22 mouse cellular contexts compared by ENCODE assay signal in the genomic region with DNA sequence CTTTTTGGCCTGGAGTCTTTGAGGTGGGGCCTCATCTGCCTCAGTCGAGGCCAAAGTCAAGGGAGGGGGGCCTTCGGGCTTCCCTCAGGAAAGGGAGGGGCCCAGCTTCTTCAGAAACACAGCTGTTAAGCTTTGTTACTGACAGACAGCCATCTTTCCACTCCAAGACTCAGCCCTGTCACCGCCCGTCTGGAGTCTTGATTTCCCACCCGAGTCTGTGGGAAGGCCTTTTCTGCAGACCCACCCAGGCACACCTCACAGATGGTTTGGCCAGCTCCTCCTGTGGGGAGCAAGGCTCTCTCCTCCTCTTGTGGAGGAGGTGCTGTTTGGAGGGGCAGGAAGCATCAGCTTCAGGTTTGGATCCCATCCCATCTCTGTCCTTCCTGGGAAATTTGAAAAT. TPM values are rescaled to one million over a fixed set of nuclear protein-coding genes. Genes with fewer than 3 reads are reported as not detected.
DNase-seq lines count a peak whose midpoint lies in the region; ATAC-seq and TF ChIP-seq lines count a peak whose summit lies in the region.
"Had no signal": no experiment of that assay in that cellular context is flagged by ENCODE, and none has a peak within 500 bp of the region (broad histone marks: within the 10 kb centered on the region; RNA-seq: fewer than 3 reads in every experiment).

No protein-coding gene starts in this region.

- H3K4me2 ChIP-seq in embryonic facial prominence, embryonic 13.5 days: no peak overlapping the region
- H3K4me2 ChIP-seq in intestine, embryonic 15.5 days (replicated peaks): no peak overlapping the region
- no peak overlapping the region for H3K4me2 ChIP-seq in intestine, postnatal 0 days (replicated peaks; ENCODE audit: low read depth)
- H3K4me2 ChIP-seq: embryonic facial prominence, embryonic 15.5 days; forebrain, embryonic 13.5 days; lung, embryonic 15.5 days had no signal

- intact Hi-C loops in heart, postnatal 36 days (cut with DNase I): no loop called here

- no peak overlapping the region for H3K9ac ChIP-seq in embryonic facial prominence, embryonic 13.5 days
- H3K9ac ChIP-seq in intestine, embryonic 15.5 days: no peak overlapping the region
- no peak overlapping the region for H3K9ac ChIP-seq in intestine, postnatal 0 days (ENCODE audit: low read depth, low read length)
- H3K9ac ChIP-seq: embryonic facial prominence, embryonic 15.5 days; forebrain, embryonic 13.5 days; liver, embryonic 14.5 days; lung, embryonic 15.5 days had no signal

- peaks cover 7% of the 10 kb centered on the region for H3K4me1 ChIP-seq in embryonic facial prominence, embryonic 13.5 days
- H3K4me1 ChIP-seq in embryonic facial prominence, embryonic 10.5 days: 0 out of 2 replicates have a peak, but pooled peaks cover 2% of the 10 kb centered on the region
- peaks cover 7% of the 10 kb centered on the region; the same call in 1 of the 2 replicates for H3K4me1 ChIP-seq in intestine, embryonic 15.5 days (replicated peaks)
- no peaks in the 10 kb centered on the region for H3K4me1 ChIP-seq in intestine, postnatal 0 days (replicated peaks; ENCODE audit: control insufficient read depth, insufficient read depth, low read length)
- H3K4me1 ChIP-seq: forebrain, embryonic 13.5 days; hindbrain, embryonic 10.5 days had no signal

- no peak for TF ChIP-seq CTCF in intestine, postnatal 0 days (IDR thresholded peaks at IDR 0.05; ENCODE audit: low read depth)
- no peak for TF ChIP-seq CTCF in layer of hippocampus, adult 2 months (conservative IDR thresholded peaks at IDR 0.05)

- no peak overlapping the region for H3K27ac ChIP-seq in embryonic facial prominence, embryonic 13.5 days
- no peak overlapping the region for H3K27ac ChIP-seq in embryonic facial prominence, embryonic 10.5 days (replicated peaks)
- no peak overlapping the region; the same call in 1 of the 2 replicates for H3K27ac ChIP-seq in intestine, embryonic 15.5 days
- H3K27ac ChIP-seq in intestine, postnatal 0 days (ENCODE audit: low read depth, low read length): no peak overlapping the region
- no peak overlapping the region for H3K27ac ChIP-seq in layer of hippocampus, adult 2 months
- H3K27ac ChIP-seq: embryonic facial prominence, embryonic 15.5 days; forebrain, embryonic 13.5 days; hindbrain, embryonic 10.5 days; left cerebral cortex, adult 2 months; liver, embryonic 14.5 days; lung, embryonic 15.5 days had no signal

- H3K27me3 ChIP-seq in embryonic facial prominence, embryonic 13.5 days: no peaks in the 10 kb centered on the region
- H3K27me3 ChIP-seq in embryonic facial prominence, embryonic 10.5 days (replicated peaks; ENCODE audit: low read depth, poor library complexity, severe bottlenecking): no peaks in the 10 kb centered on the region
- no peaks in the 10 kb centered on the region for H3K27me3 ChIP-seq in intestine, embryonic 15.5 days (replicated peaks)
- no peaks in the 10 kb centered on the region for H3K27me3 ChIP-seq in intestine, postnatal 0 days (replicated peaks; ENCODE audit: control insufficient read depth, insufficient read depth, low read length)
- H3K27me3 ChIP-seq: embryonic facial prominence, embryonic 15.5 days; forebrain, embryonic 13.5 days; lung, embryonic 15.5 days had no signal

- WGBS in embryonic facial prominence, embryonic 13.5 days: 67% methylated on average over 5 of the region's 5 CpGs
- 81% methylated on average over 5 of the region's 5 CpGs for WGBS in embryonic facial prominence, embryonic 10.5 days
- 66% methylated on average over 5 of the region's 5 CpGs for WGBS in intestine, embryonic 15.5 days
- 59% methylated on average over 5 of the region's 5 CpGs for WGBS in intestine, postnatal 0 days

- no peak overlapping the region for H3K4me3 ChIP-seq in embryonic facial prominence, embryonic 13.5 days
- no peak overlapping the region for H3K4me3 ChIP-seq in embryonic facial prominence, embryonic 10.5 days
- H3K4me3 ChIP-seq in intestine, embryonic 15.5 days (replicated peaks): no peak overlapping the region
- no peak overlapping the region for H3K4me3 ChIP-seq in intestine, postnatal 0 days (ENCODE audit: low read depth, low read length)
- H3K4me3 ChIP-seq in layer of hippocampus, adult 2 months: no peak overlapping the region
- H3K4me3 ChIP-seq: embryonic facial prominence, embryonic 15.5 days; forebrain, embryonic 13.5 days; hindbrain, embryonic 10.5 days; left cerebral cortex, adult 2 months; lung, embryonic 15.5 days had no signal

- no peaks in the 10 kb centered on the region for H3K9me3 ChIP-seq in embryonic facial prominence, embryonic 13.5 days
- no peaks in the 10 kb centered on the region for H3K9me3 ChIP-seq in embryonic facial prominence, embryonic 10.5 days
- H3K9me3 ChIP-seq in intestine, embryonic 15.5 days: no peaks in the 10 kb centered on the region
- H3K9me3 ChIP-seq in intestine, postnatal 0 days (ENCODE audit: control insufficient read depth): no peaks in the 10 kb centered on the region
- H3K9me3 ChIP-seq: embryonic facial prominence, embryonic 15.5 days; forebrain, embryonic 13.5 days; hindbrain, embryonic 10.5 days; lung, embryonic 15.5 days had no signal

- no peak for DNase-seq in embryonic facial prominence, embryonic 10.5 days (ENCODE audit: low spot score)
- DNase-seq in heart, postnatal 36 days: peak; percentile 46 to 72
- no peak for DNase-seq in layer of hippocampus, adult 2 months (ENCODE audit: low spot score in 2 of 2)
- DNase-seq in kidney, adult 18-20 months: no peak
- DNase-seq in adrenal gland, postnatal 4 days (ENCODE audit: low spot score in 2 of 2): no peak
- DNase-seq: adrenal gland, adult 8-10 months; cerebellum, adult 9-11 months; kidney, postnatal 36 days; layer of hippocampus, adult 9-11 months; lung, postnatal 4 days; retina, postnatal 1 day; thymus, postnatal 14 days had no signal

- no peaks in the 10 kb centered on the region for H3K36me3 ChIP-seq in embryonic facial prominence, embryonic 13.5 days
- no peaks in the 10 kb centered on the region for H3K36me3 ChIP-seq in embryonic facial prominence, embryonic 10.5 days (replicated peaks)
- H3K36me3 ChIP-seq in intestine, embryonic 15.5 days: no peaks in the 10 kb centered on the region
- no peaks in the 10 kb centered on the region for H3K36me3 ChIP-seq in intestine, postnatal 0 days (ENCODE audit: control insufficient read depth, insufficient read depth)
- H3K36me3 ChIP-seq: embryonic facial prominence, embryonic 15.5 days; hindbrain, embryonic 10.5 days; lung, embryonic 15.5 days had no signal

- 0 out of 2 replicates have a peak, but pooled peaks have one; percentile 32 for ATAC-seq in embryonic facial prominence, embryonic 13.5 days (ENCODE audit: insufficient number of reproducible peaks, insufficient read depth, low FRiP score, low TSS enrichment, low read depth)
- ATAC-seq in intestine, embryonic 15.5 days: 0 out of 2 replicates have a peak, but pooled peaks have one; percentile 34
- ATAC-seq in intestine, postnatal 0 days: no peak
- ATAC-seq: forebrain, embryonic 13.5 days had no signal

RNA-seq across cellular contexts. Expression of gene Rps6kl1, which starts 8.5 kb away (rescaled TPM):
- 0.78 and 1.1 TPM in 2 replicates for polyA plus RNA-seq in embryonic facial prominence, embryonic 13.5 days (2015; fragmentation: Nextera tagmentation; extraction: Ambion mirVana)
- polyA plus RNA-seq in embryonic facial prominence, embryonic 10.5 days (2016; fragmentation: Nextera tagmentation; extraction: Ambion mirVana): 2.0 and 2.2 TPM in 2 replicates
- polyA plus RNA-seq in intestine, embryonic 15.5 days (2015; fragmentation: Nextera tagmentation; extraction: Ambion mirVana): 2.4 and 2.6 TPM in 2 replicates
- 1.3 and 1.9 TPM in 2 replicates for polyA plus RNA-seq in intestine, postnatal 0 days (2015; fragmentation: Nextera tagmentation; extraction: Ambion mirVana)
- 1 to 10 TPM; 3.6 to 3.9 TPM for total RNA-seq in heart, postnatal 36 days (2021)
- total RNA-seq in layer of hippocampus, adult 2 months (2021): 10 to 100 TPM; 39.0 to 40.0 TPM
- total RNA-seq in adrenal gland, postnatal 4 days (2021): 1 to 10 TPM; 3.6 to 3.9 TPM
- total RNA-seq: granulocyte monocyte progenitor cell, adult 5-6 weeks had no signal

RNA-seq across cellular contexts. Expression of gene Pgf, which starts 18.0 kb away (rescaled TPM):
- polyA plus RNA-seq in embryonic facial prominence, embryonic 13.5 days (2015; fragmentation: Nextera tagmentation; extraction: Ambion mirVana): 8.7 and 10.3 TPM in 2 replicates
- 9.3 and 9.8 TPM in 2 replicates for polyA plus RNA-seq in embryonic facial prominence, embryonic 10.5 days (2016; fragmentation: Nextera tagmentation; extraction: Ambion mirVana)
- 15.6 and 15.8 TPM in 2 replicates for polyA plus RNA-seq in intestine, embryonic 15.5 days (2015; fragmentation: Nextera tagmentation; extraction: Ambion mirVana)
- 3.9 and 4.2 TPM in 2 replicates for polyA plus RNA-seq in intestine, postnatal 0 days (2015; fragmentation: Nextera tagmentation; extraction: Ambion mirVana)
- total RNA-seq in heart, postnatal 36 days (2021): 1 to 10 TPM; 3.4 to 4.6 TPM
- total RNA-seq in layer of hippocampus, adult 2 months (2021): 1 to 10 TPM; 4.7 to 5.2 TPM
- total RNA-seq in adrenal gland, postnatal 4 days (2021): 1 to 10 TPM; 3.2 to 4.3 TPM
- total RNA-seq: granulocyte monocyte progenitor cell, adult 5-6 weeks had no signal

RNA-seq across cellular contexts. Expression of gene Dlst, which starts 49.0 kb away (rescaled TPM):
- polyA plus RNA-seq in embryonic facial prominence, embryonic 13.5 days (2015; fragmentation: Nextera tagmentation; extraction: Ambion mirVana): 108 and 109 TPM in 2 replicates
- polyA plus RNA-seq in embryonic facial prominence, embryonic 10.5 days (2016; fragmentation: Nextera tagmentation; extraction: Ambion mirVana): 106 TPM in 2 replicates
- 117 and 125 TPM in 2 replicates for polyA plus RNA-seq in intestine, embryonic 15.5 days (2015; fragmentation: Nextera tagmentation; extraction: Ambion mirVana)
- polyA plus RNA-seq in intestine, postnatal 0 days (2015; fragmentation: Nextera tagmentation; extraction: Ambion mirVana): 119 and 125 TPM in 2 replicates
- total RNA-seq in heart, postnatal 36 days (2021): 100 to 1,000 TPM; 681 to 829 TPM
- total RNA-seq in layer of hippocampus, adult 2 months (2021): 100 to 1,000 TPM; 145 to 155 TPM
- total RNA-seq in adrenal gland, postnatal 4 days (2021): 100 to 1,000 TPM; 294 to 319 TPM

RNA-seq across cellular contexts. Expression of gene Prox2, which starts 49.0 kb away (rescaled TPM):
- polyA plus RNA-seq in embryonic facial prominence, embryonic 13.5 days (2015; fragmentation: Nextera tagmentation; extraction: Ambion mirVana): 2.9 and 3.7 TPM in 2 replicates
- 2.9 and 3.7 TPM in 2 replicates for polyA plus RNA-seq in embryonic facial prominence, embryonic 10.5 days (2016; fragmentation: Nextera tagmentation; extraction: Ambion mirVana)
- 1.9 and 2.1 TPM in 2 replicates for polyA plus RNA-seq in intestine, embryonic 15.5 days (2015; fragmentation: Nextera tagmentation; extraction: Ambion mirVana)
- polyA plus RNA-seq in intestine, postnatal 0 days (2015; fragmentation: Nextera tagmentation; extraction: Ambion mirVana): 0.99 and 1.6 TPM in 2 replicates
- 1 to 10 TPM; 2.1 to 2.3 TPM for total RNA-seq in heart, postnatal 36 days (2021)
- total RNA-seq in layer of hippocampus, adult 2 months (2021): 1 to 10 TPM; 2.0 to 2.2 TPM
- total RNA-seq in adrenal gland, postnatal 4 days (2021): 1 to 10 TPM; 4.8 to 5.5 TPM

RNA-seq across cellular contexts. Expression of gene Eif2b2, which starts 59.7 kb away (rescaled TPM):
- 73.2 and 81.1 TPM in 2 replicates for polyA plus RNA-seq in embryonic facial prominence, embryonic 13.5 days (2015; fragmentation: Nextera tagmentation; extraction: Ambion mirVana)
- polyA plus RNA-seq in embryonic facial prominence, embryonic 10.5 days (2016; fragmentation: Nextera tagmentation; extraction: Ambion mirVana): 119 and 122 TPM in 2 replicates
- polyA plus RNA-seq in intestine, embryonic 15.5 days (2015; fragmentation: Nextera tagmentation; extraction: Ambion mirVana): 66.8 and 72.0 TPM in 2 replicates
- polyA plus RNA-seq in intestine, postnatal 0 days (2015; fragmentation: Nextera tagmentation; extraction: Ambion mirVana): 44.5 and 44.9 TPM in 2 replicates
- total RNA-seq in heart, postnatal 36 days (2021): 10 to 100 TPM; 42.7 to 47.7 TPM
- total RNA-seq in layer of hippocampus, adult 2 months (2021): 10 to 100 TPM; 63.5 to 65.3 TPM
- 10 to 100 TPM; 84.2 to 89.1 TPM for total RNA-seq in adrenal gland, postnatal 4 days (2021)

Comparison
In these comparisons a context has a peak if more than half of its experiments do, and no peak if none do; other contexts are left out.
1. DNase-seq: peak in heart, postnatal 36 days (2 of 2); none in embryonic facial prominence, embryonic 10.5 days (single experiment), layer of hippocampus, adult 2 months (0 of 2), kidney, adult 18-20 months (single experiment) and adrenal gland, postnatal 4 days (0 of 2).